21 mouse cellular contexts compared by ENCODE assay signal in the genomic region with DNA sequence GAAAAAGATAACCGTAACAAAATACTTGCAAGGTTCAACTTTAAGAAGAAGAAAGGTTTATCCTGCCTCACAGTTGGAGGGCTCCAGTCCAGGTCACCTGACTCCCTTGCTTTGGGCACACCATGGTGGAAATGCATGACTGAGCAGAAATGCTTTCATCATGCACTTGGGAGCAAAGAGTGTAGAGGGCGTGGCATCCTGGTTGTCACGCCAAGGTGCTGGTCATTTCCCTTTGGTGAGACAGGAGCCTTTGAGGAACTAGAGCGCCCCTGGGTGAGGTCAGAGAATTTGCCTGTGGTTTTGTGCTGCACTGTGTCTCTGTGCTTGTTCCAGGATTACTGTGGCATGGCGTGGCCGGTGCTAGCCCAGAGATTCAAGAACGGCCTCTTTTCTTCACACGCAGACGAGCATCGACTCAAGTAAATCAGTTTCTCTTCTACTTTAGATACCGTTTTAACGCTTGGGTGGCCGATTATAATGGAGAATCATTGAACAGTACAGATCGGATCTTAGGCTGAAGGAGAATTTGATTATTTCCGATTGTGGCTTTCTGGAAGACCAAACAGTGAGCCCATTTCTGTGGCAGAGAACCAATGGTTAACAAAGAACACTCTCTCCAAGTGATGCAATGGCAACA. TPM values are rescaled to one million over a fixed set of nuclear protein-coding genes. Genes with fewer than 3 reads are reported as not detected.
DNase-seq lines count a peak whose midpoint lies in the region; ATAC-seq and TF ChIP-seq lines count a peak whose summit lies in the region.
"Had no signal": no experiment of that assay in that cellular context is flagged by ENCODE, and none has a peak within 500 bp of the region (broad histone marks: within the 10 kb centered on the region; RNA-seq: fewer than 3 reads in every experiment).

No protein-coding gene starts in this region.

- H3K9me3 ChIP-seq in kidney, postnatal 0 days (replicated peaks; ENCODE audit: low read length): no peaks in the 10 kb centered on the region
- H3K9me3 ChIP-seq in CH12.LX (replicated peaks; ENCODE audit: low read length): peaks cover 20% of the 10 kb centered on the region
- H3K9me3 ChIP-seq: embryonic facial prominence, embryonic 12.5 days; G1E; heart, embryonic 13.5 days; limb, embryonic 10.5 days; liver, embryonic 15.5 days; midbrain, embryonic 13.5 days had no signal

- TF ChIP-seq CTCF in kidney, postnatal 0 days (IDR thresholded peaks at IDR 0.05; ENCODE audit: low read depth): no peak
- TF ChIP-seq CTCF in CH12.LX (conservative IDR thresholded peaks at IDR 0.05 in 1 of 2, IDR thresholded peaks at IDR 0.05 in 1 of 2; ENCODE audit: low read depth in 2 of 2, low read length in 2 of 2): peak in 1 of 2 experiments; percentile 45; a peak in 2 of 4 replicates

- no peak overlapping the region for H3K9ac ChIP-seq in kidney, postnatal 0 days (ENCODE audit: low read depth, low read length)
- no peak overlapping the region; the same call in 1 of the 2 replicates for H3K9ac ChIP-seq in CH12.LX (ENCODE audit: insufficient read depth, low read depth)
- H3K9ac ChIP-seq: embryonic facial prominence, embryonic 12.5 days; heart, embryonic 13.5 days; liver, embryonic 15.5 days; midbrain, embryonic 13.5 days had no signal

- WGBS in kidney, postnatal 0 days: 88% methylated on average over 15 of the region's 15 CpGs

- TF ChIP-seq POLR2A in CH12.LX (IDR thresholded peaks at IDR 0.05; ENCODE audit: low read depth, low read length): no peak; the same call in 1 of the 2 replicates

- peak; percentile 87 for TF ChIP-seq EP300 in CH12.LX (IDR thresholded peaks at IDR 0.05; ENCODE audit: low read length)

- dilution Hi-C loops in CH12.LX (cut with MboI; ENCODE audit: extremely low pct_ligation_motif_present, extremely low pct_unique_long_range_greater_than_20kb, low sequenced_read_pairs): no loop called here

- in situ Hi-C loops in CH12.LX (cut with MboI; ENCODE audit: low pct_ligation_motif_present, low pct_unique_long_range_greater_than_20kb, low sequenced_read_pairs): no loop called here

- H3K79me2 ChIP-seq in CH12.LX (replicated peaks; ENCODE audit: control insufficient read depth, extremely low read depth, insufficient read depth, poor library complexity, severe bottlenecking): no peaks in the 10 kb centered on the region

- no peaks in the 10 kb centered on the region for H3K27me3 ChIP-seq in kidney, postnatal 0 days (ENCODE audit: insufficient read depth, low read length)
- H3K27me3 ChIP-seq in CH12.LX (replicated peaks): no peaks in the 10 kb centered on the region
- H3K27me3 ChIP-seq: embryonic facial prominence, embryonic 12.5 days; liver, embryonic 15.5 days; midbrain, embryonic 13.5 days had no signal

- H3K4me3 ChIP-seq in kidney, postnatal 0 days (replicated peaks; ENCODE audit: low read depth, low read length): no peak overlapping the region
- H3K4me3 ChIP-seq in CH12.LX (replicated peaks in 1 of 3; ENCODE audit: low read depth in 2 of 3, low read length in 2 of 3, poor library complexity in 1 of 3): peak overlapping the region in 1 of 3 experiments; percentile 11
- H3K4me3 ChIP-seq: embryonic facial prominence, embryonic 12.5 days; heart, embryonic 13.5 days; limb, embryonic 10.5 days; liver, embryonic 15.5 days; midbrain, embryonic 13.5 days had no signal

- no peak overlapping the region for H3K27ac ChIP-seq in kidney, postnatal 0 days
- H3K27ac ChIP-seq in CH12.LX (ENCODE audit: insufficient read depth, low read depth): peak overlapping the region; percentile 70
- H3K27ac ChIP-seq: embryonic facial prominence, embryonic 12.5 days; heart, embryonic 13.5 days; limb, embryonic 10.5 days; liver, embryonic 15.5 days; midbrain, embryonic 13.5 days had no signal

- TF ChIP-seq RAD21 in CH12.LX (IDR thresholded peaks at IDR 0.05; ENCODE audit: low read depth, low read length): peak; percentile 26

- H3K4me2 ChIP-seq in kidney, postnatal 0 days (ENCODE audit: low read length): no peak overlapping the region
- H3K4me2 ChIP-seq in CH12.LX (ENCODE audit: insufficient read depth, low read depth, poor library complexity, severe bottlenecking): no peak overlapping the region
- H3K4me2 ChIP-seq: embryonic facial prominence, embryonic 12.5 days; heart, embryonic 13.5 days; liver, embryonic 15.5 days; midbrain, embryonic 13.5 days had no signal

- ATAC-seq in kidney, postnatal 0 days (replicated peaks; ENCODE audit: low FRiP score, low read depth): 0 out of 2 replicates have a peak, but pooled peaks have one; percentile 48
- ATAC-seq in hematopoietic stem cell, adult 5-6 weeks (replicated peaks in 1 of 2; ENCODE audit: insufficient read depth in 1 of 2, low FRiP score in 2 of 2, low TSS enrichment in 1 of 2, low read depth in 1 of 2, poor library complexity in 2 of 2, severe bottlenecking in 2 of 2): peak; percentile 65 to 76
- ATAC-seq: inflammation-experienced regulatory T-cells, adult 6 months; midbrain, embryonic 13.5 days had no signal

- DNase-seq in kidney, postnatal 0 days (ENCODE audit: low spot score): no peak
- DNase-seq in kidney, postnatal 14 days: no peak
- DNase-seq in CH12.LX (ENCODE audit: extremely low read depth): peak; percentile 98
- DNase-seq in spleen, postnatal 36 days (ENCODE audit: low spot score in 2 of 2): peak; percentile 59 to 69
- no peak for DNase-seq in urinary bladder, postnatal 14 days (ENCODE audit: low spot score)
- no peak for DNase-seq in adrenal gland, postnatal 4 days (ENCODE audit: low spot score in 2 of 2)
- DNase-seq: cerebellum, adult 11 months; cerebellum, postnatal 36 days; gastrocnemius, postnatal 36 days; heart, postnatal 4 days; layer of hippocampus, postnatal 36 days; lung, postnatal 4 days; thymus, postnatal 14 days had no signal

- H3K36me3 ChIP-seq in kidney, postnatal 0 days (ENCODE audit: insufficient read depth, low read length): peaks cover 30% of the 10 kb centered on the region; the same call in 1 of the 2 replicates
- H3K36me3 ChIP-seq in CH12.LX (replicated peaks in 1 of 2; ENCODE audit: control insufficient read depth in 1 of 2, insufficient read depth in 1 of 2, low read length in 1 of 2): peaks cover 30 to 75% of the 10 kb centered on the region in 2 experiments

- H3K4me1 ChIP-seq in kidney, postnatal 0 days (replicated peaks; ENCODE audit: insufficient read depth, low read length): no peaks in the 10 kb centered on the region
- H3K4me1 ChIP-seq in CH12.LX (ENCODE audit: control insufficient read depth in 1 of 2, insufficient read depth in 2 of 2): peaks cover 16 to 51% of the 10 kb centered on the region in 2 experiments

TF ChIP-seq in CH12.LX, 34 proteins besides CTCF, POLR2A, EP300 and RAD21 (continues in another document):
- TF ChIP-seq ZC3H11A (IDR thresholded peaks at IDR 0.05; ENCODE audit: low read depth, low read length) (no peak), POLR2AphosphoS2 (IDR thresholded peaks at IDR 0.05; ENCODE audit: low read depth, low read length) (no peak), ZKSCAN1 (IDR thresholded peaks at IDR 0.05; ENCODE audit: borderline replicate concordance, low read depth, low read length) (no peak), MXI1 (IDR thresholded peaks at IDR 0.05; ENCODE audit: low read depth, low read length) (peak; percentile 79; the same call in 1 of the 2 replicates), ZNF384 (IDR thresholded peaks at IDR 0.05; ENCODE audit: low read depth, low read length) (no peak), MYC (IDR thresholded peaks at IDR 0.05; ENCODE audit: low read depth, low read length) (peak; percentile 96), E2F4 (IDR thresholded peaks at IDR 0.05; ENCODE audit: insufficient replicate concordance, low read depth, low read length) (no peak), NRF1 (IDR thresholded peaks at IDR 0.05; ENCODE audit: low read depth, low read length) (no peak), SMC3 (IDR thresholded peaks at IDR 0.05; ENCODE audit: low read depth, low read length) (peak; percentile 29), JUND (conservative IDR thresholded peaks at IDR 0.05; ENCODE audit: low read depth, low read length) (peak; percentile 65), SIN3A (IDR thresholded peaks at IDR 0.05; ENCODE audit: low read length) (peak; percentile 92), PAX5 (IDR thresholded peaks at IDR 0.05; ENCODE audit: low read length) (no peak)

RNA-seq across cellular contexts. Expression of a gene that starts 26.2 kb away (rescaled TPM):
- 24.0 and 24.9 TPM in 2 replicates for polyA plus RNA-seq in kidney, postnatal 0 days (2015; fragmentation: Nextera tagmentation; extraction: Ambion mirVana)
- total RNA-seq in CH12.LX (2012; rRNA removed) (10.0 and 10.1 TPM in 2 replicates), CH12.LX (2014; rRNA removed) (18.2 and 18.5 TPM in 2 replicates)
- polyA plus RNA-seq in CH12.LX (2012; ENCODE audit: insufficient read length, low read depth): 22.7 and 29.4 TPM in 2 replicates
- 20.9 and 33.3 TPM in 2 replicates for total RNA-seq in hematopoietic stem cell, adult 5-6 weeks (2017)
- total RNA-seq in adrenal gland, postnatal 4 days (2021): 10 to 100 TPM; 14.1 to 15.3 TPM

RNA-seq across cellular contexts. Expression of a gene that starts 26.2 kb away (rescaled TPM):
- polyA plus RNA-seq in kidney, postnatal 0 days (2015; fragmentation: Nextera tagmentation; extraction: Ambion mirVana): 6.4 and 7.7 TPM in 2 replicates
- total RNA-seq in CH12.LX (2012; rRNA removed): 17.4 and 19.3 TPM in 2 replicates
- 18.1 and 20.2 TPM in 2 replicates for total RNA-seq in CH12.LX (2014; rRNA removed)
- polyA plus RNA-seq in CH12.LX (2012; ENCODE audit: insufficient read length, low read depth): 24.6 and 26.9 TPM in 2 replicates
- total RNA-seq in hematopoietic stem cell, adult 5-6 weeks (2017): 14.4 and 15.1 TPM in 2 replicates
- 10 to 100 TPM; 41.0 to 45.9 TPM for total RNA-seq in adrenal gland, postnatal 4 days (2021)

RNA-seq across cellular contexts. Expression of a gene that starts 37.2 kb away (rescaled TPM):
- polyA plus RNA-seq in kidney, postnatal 0 days (2015; fragmentation: Nextera tagmentation; extraction: Ambion mirVana): 11.3 and 12.0 TPM in 2 replicates
- total RNA-seq in CH12.LX (2012; rRNA removed) (6.0 and 7.7 TPM in 2 replicates), CH12.LX (2014; rRNA removed) (2.7 and 2.9 TPM in 2 replicates)
- 3.9 and 4.0 TPM in 2 replicates for polyA plus RNA-seq in CH12.LX (2012; ENCODE audit: insufficient read length, low read depth)
- 3.8 and 5.4 TPM in 2 replicates for total RNA-seq in hematopoietic stem cell, adult 5-6 weeks (2017)
- 10 to 100 TPM; 20.9 to 24.6 TPM for total RNA-seq in adrenal gland, postnatal 4 days (2021)

RNA-seq across cellular contexts. Expression of a gene that starts 51.9 kb away (rescaled TPM):
- 13.5 and 17.1 TPM in 2 replicates for polyA plus RNA-seq in kidney, postnatal 0 days (2015; fragmentation: Nextera tagmentation; extraction: Ambion mirVana)
- total RNA-seq in CH12.LX (2012; rRNA removed): 33.0 and 35.2 TPM in 2 replicates
- total RNA-seq in CH12.LX (2014; rRNA removed): 37.8 and 41.5 TPM in 2 replicates
- 42.8 and 48.1 TPM in 2 replicates for polyA plus RNA-seq in CH12.LX (2012; ENCODE audit: insufficient read length, low read depth)
- 44.4 and 47.1 TPM in 2 replicates for total RNA-seq in hematopoietic stem cell, adult 5-6 weeks (2017)
- total RNA-seq in adrenal gland, postnatal 4 days (2021): 10 to 100 TPM; 82.6 to 93.9 TPM

RNA-seq across cellular contexts. Expression of a gene that starts 55.4 kb away (rescaled TPM):
- polyA plus RNA-seq in kidney, postnatal 0 days (2015; fragmentation: Nextera tagmentation; extraction: Ambion mirVana): 7.4 and 7.9 TPM in 2 replicates
- total RNA-seq in CH12.LX (2012; rRNA removed) (0.08 TPM in 2 replicates), CH12.LX (2014; rRNA removed) (0.09 and 0.18 TPM in 2 replicates)
- 0.39 and 0.41 TPM in 2 replicates for polyA plus RNA-seq in CH12.LX (2012; ENCODE audit: insufficient read length, low read depth)
- total RNA-seq in hematopoietic stem cell, adult 5-6 weeks (2017): 0.88 TPM in 1 of 2 replicates, not detected in the other
- 1 to 10 TPM; 2.6 to 9.8 TPM for total RNA-seq in adrenal gland, postnatal 4 days (2021)
- total RNA-seq: gastrocnemius, postnatal 36 days; heart, postnatal 4 days; layer of hippocampus, postnatal 36 days had no signal
- polyA plus RNA-seq: heart, embryonic 13.5 days; inflammation-experienced regulatory T-cells, adult 6 months had no signal

Comparison
In these comparisons a context has a peak if more than half of its experiments do, and no peak if none do; other contexts are left out.
1. DNase-seq: peak in CH12.LX (single experiment) and spleen, postnatal 36 days (2 of 2); none in kidney, postnatal 0 days (single experiment), kidney, postnatal 14 days (single experiment), urinary bladder, postnatal 14 days (single experiment) and adrenal gland, postnatal 4 days (0 of 2).